Mouse (Mus musculus): ENCODE measurements around the gene Lrrn2.
A peak's percentile ranks its signal among the peaks of the same experiment; 100 is the strongest.
"Not testable (repeated sequence)": the region's sequence is repeated elsewhere in the genome, so short reads cannot be mapped to it uniquely, and the experiment has no call there.

Gene Lrrn2

DNA sequence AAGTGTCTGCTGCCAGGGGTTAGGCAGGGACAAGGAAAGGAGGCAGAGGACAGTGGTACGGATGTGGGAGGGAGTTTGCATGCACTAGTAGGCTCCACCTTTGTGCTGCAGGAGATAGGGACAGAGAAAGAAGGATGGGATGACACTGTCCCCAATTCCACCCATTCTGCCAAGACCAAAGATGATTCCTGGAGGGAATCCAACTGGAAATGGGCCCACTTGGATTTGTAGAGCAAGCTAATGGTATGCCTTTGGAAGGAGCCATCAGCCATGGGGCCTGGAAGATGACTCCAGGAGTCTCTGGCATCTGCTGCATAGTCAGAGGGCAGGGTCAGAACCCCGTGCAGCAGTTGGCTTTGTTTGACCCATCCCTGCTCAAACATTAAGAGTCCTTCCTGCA lies 52.3 kb downstream of the Lrrn2 start:
- DNase-seq, result peak; percentile 75

DNA sequence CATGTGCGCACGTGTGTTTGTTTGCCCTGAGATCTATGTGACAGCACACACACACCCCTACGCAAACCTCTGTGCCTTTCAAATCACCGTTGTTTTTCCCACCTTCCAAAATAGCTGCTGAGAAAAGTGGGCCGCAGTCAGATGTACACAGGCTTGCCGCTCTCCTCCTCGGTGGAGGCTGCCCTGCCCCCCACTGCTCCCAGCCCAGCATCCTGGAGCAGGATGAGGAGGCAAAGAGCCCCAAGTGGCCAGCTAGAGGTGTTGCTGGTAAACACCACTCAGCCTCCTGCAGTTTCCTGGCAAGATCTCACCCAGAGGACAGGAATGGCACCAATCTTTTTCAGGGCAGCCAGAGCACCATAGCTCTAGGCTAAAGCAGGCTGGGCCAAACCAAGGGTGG lies 54.8 kb downstream of the Lrrn2 start:
- peak; percentile 75 for DNase-seq

DNA sequence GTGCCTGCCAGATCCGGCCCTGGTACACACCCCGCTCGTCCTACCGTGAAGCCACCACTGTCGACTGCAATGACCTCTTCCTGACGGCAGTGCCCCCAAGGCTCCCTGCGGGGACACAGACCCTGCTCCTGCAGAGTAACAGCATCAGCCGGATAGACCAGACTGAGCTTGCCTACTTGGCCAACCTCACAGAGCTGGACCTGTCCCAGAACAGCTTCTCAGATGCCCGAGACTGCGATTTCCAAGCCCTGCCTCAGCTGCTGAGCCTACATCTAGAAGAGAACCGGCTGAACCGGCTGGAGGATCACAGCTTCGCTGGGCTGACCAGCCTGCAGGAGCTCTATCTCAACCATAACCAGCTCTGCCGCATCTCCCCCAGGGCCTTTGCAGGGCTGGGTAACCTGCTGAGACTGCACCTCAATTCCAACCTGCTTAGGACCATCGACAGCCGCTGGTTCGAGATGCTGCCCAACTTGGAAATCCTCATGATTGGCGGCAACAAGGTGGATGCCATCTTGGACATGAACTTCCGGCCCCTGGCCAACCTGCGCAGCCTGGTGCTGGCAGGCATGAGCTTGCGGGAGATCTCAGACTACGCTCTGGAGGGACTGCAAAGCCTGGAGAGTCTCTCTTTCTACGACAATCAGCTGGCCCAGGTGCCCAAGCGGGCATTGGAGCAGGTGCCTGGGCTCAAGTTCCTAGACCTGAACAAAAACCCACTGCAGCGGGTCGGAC lies 57.4 kb downstream of the Lrrn2 start:
- no peak for DNase-seq

DNA sequence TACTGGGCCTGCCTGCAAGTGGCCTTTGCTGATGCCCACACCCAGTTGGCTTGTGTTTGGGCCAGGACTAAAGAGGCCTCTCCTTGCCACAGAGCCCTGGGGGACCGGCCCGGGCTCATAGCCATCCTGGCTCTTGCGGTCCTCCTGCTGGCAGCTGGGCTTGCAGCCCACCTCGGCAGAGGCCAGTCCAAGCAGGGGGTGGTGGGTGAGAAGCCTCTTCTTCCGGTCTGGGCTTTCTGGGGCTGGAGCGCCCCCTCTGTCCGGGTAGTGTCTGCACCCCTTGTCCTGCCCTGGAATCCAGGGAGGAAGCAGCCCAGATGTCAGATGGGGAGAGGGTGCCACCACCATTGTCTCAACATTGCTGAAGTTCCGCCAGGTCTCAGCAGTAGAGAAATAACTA lies 58.9 kb downstream of the Lrrn2 start:
- peak; percentile 70 for DNase-seq

DNA sequence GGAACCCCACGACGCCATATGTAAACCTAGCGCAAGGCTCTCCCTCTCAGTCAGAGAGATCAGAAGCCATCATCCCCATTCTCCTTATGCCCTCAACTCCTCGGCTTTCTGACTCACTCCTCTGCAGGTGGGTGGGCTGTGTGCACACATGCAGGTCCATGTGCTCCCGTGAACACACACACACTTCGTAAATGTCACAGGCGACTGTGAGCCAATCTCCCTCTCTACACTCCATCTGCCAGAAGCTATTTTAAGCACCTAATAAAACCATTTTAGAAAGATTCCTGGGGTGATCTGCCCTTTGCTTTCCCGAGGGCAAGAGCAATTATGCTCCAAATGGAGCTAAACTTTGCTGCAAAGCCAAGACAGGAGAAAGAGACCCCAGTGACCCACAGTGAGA lies 65.8 kb downstream of the Lrrn2 start:
- DNase-seq, result peak; percentile 36

DNA sequence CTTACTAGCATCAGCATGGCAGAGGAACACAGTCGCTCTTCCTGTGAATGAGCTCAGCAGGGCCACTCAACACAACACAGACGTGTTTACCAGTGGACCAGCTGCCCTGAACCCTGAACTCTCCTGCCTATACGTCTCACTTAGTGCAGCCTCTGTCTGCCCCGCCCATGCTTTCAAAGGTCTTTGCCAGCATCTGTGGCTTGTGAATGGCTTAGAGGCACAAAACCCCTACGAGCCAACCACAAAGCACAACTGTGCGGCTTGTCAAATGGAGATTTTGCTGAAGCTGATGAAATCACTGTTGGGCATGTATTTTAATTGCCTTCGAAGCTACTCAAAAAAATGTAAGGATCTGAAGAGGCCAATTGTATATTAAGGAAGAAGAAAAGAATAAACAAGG lies 67.7 kb downstream of the Lrrn2 start:
- DNase-seq, result no peak

DNA sequence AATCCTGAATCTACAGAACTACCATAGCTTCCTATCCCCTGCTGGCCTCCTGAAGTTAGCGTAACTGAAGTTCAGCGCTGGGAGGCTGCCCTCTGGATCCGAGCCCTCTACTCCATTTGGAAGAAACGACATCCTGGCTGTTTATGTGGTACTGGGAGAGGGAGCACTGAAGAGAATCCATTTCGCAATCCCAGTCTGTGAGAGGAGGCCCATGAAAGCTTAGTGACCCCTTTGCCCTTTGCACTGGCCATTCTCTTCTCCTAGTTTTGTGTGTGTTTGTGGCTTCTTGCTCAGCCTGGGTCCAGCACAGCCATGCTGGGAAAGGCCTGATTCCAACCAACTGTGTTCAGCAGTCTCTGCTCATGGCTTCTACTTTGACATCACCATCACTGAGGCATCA lies 76.7 kb downstream of the Lrrn2 start:
- DNase-seq, result no peak

DNA sequence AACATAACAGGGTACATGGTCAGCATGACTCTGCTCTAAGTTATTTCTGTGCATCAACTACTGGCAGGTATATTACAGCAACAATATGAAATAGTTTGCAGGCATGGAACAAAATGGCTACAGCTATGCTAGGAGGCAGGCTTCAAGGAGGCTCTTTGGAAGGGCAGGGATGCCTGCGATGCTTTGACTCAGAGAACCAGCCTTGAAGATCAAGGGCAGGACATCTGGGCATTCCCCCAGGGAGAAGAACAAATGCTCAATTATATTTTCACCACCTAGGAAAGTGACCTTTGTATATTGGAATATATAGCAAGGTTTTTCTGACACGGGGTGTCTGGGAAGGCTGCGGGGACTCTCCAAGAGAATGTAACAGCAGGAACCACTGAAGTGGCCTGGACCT lies 81.7 kb downstream of the Lrrn2 start:
- no peak for DNase-seq

DNA sequence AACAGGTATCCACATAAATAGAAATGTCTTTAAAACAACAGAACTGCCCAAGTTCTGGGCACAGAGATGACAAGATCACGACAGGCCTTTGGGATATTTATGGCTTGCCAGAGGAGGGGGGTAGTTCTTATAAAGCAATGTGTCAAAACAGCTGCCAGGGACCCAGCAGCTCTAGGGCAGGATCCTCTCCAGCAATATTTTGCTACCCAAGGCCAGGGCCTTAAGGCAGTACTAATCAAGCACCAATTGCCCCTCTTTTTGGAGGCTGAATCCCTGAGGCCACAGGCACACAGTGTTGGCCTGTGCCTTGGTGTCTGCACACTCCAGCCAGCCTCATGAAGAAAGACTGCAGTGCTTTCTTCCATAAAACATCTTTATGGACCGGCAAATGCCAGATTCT lies 84.0 kb downstream of the Lrrn2 start:
- DNase-seq, result no peak

DNA sequence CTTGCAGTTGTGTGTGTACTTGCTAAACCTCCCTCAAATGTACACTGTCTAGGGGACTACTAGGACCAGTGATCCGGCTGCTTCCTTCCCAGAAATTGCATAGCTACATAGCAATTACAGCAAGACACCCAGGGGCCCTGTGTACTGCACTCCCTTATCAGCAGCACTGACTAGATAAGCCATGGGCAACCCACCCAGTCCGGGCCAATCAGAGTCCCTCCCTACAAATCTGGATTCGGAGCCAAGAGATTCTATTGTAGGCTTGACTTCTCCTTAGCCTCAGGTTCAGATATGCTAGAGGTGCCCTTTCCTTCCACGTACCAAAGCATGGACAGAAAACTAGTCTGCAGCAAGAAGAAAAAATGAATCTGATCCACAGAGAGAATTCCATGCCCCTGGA lies 84.6 kb downstream of the Lrrn2 start:
- no peak for DNase-seq

DNA sequence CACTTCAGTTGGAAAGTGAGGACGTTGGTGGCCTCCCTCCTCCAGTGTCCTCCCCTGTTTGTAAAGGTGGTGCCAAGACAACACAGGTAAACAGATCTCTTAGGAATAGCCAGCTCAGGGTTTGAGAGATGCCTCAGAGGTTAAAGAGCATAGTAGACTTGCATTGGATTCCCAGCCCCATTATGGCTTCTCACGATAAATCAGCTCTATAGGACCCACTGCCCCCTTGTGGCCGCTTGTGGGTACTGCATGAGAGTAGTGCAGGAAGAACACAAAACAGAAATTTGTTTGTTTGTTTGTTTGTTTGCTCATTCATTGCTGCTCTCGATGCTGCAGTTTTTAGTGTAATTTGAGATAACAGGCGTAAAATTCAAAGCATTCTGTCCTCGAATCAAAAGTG lies 88.6 kb downstream of the Lrrn2 start:
- peak; percentile 49 for DNase-seq

DNA sequence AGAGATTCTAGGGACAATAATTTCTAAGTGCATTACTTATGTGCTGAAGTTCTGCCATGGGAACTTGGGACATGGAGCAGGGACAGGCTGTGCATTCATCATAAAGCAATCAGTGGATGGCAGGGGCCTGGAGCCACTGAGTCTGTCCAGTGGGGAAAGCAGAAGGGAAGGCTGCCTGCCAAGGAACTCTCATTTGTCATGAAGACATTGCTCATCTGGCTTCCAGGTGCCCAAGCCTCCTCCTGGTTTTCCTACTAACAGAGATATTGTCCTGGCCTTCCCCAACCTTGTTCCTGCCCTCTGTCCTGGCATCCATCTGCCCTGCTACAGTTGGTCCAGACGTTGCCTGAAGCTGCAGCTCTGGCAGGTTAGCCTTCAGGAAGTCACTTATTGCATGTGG lies 97.3 kb downstream of the Lrrn2 start:
- DNase-seq, result no peak

DNA sequence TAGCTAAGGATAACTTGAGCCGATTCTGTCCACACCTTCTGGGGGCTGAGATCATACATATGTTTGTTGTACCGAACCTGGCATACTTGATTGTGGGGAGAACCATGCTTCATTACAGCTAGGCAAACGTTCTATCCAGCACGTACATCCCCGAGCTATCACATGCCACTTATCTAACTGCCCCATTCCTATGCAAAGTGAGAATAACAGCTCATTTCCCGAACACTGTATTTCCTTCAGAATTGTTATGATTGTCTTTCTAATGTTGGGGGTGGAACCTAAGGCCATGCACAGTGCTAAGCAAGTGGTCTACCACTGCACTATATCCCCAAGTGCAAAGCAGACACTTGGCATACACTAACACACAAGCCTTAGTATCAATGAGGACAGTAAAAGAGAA lies 101.2 kb downstream of the Lrrn2 start:
- no peak for DNase-seq

DNA sequence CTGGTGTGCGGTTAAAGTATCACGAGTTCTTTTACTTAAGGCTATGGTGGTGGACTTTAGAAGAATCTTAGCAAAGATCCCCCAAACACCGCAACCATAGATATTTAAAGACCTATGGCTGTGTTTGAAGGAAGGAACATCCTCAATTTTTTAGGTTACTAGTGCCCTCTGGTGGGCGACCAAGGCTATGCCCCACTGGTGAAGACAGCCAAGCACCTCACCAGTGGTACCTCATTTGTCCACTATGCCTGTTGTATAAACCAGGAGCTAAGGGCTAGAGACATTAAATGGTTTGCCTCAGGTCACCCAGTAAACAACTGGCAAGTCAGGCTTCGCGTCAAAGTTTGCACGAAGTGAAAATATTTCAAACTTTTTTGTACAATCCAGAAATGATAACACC lies 102.7 kb downstream of the Lrrn2 start:
- DNase-seq, result peak; percentile 66

DNA sequence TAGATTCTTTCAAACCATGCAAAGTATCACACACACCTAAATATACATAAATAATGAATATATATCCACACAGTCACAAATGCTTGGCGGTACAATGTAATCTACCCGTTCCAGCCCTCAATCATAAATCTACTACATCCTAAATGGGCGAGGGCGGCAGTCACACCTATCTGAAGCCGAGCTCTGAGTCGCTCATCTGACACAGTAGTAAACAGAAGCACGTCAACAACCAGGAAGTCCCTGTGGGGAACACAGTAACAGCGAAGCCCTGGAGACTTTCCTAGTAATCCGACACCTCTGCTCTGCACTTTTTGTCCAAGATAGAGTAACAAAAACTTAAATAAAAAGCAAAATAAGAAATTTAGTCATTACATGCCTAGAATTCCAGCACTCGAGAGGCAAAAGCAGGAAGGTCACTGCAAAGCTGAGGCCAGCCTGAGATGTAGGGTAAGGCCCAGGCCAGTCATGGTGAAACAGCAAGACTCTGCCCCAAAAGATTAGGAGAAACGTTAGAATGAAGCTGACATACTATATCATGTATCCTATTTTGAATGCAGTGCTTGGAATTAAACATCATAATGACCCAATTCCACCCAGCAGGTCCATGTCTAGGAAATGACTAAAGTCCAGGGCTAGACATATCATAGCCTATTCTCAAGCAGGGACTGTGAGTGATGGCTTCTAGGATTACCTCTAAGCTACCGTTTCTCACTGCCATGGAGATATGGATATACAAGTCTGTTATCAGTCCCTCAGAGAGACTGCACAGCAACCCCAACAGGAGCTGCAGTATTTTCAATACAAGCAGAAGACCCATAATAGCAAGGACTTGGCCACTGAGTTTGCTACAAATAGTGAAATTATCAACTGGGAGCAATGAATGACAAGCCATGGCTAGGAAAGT lies 108.7 kb downstream of the Lrrn2 start:
- DNase-seq, result not testable (repeated sequence)
